Mouse (Mus musculus): ENCODE measurements around the gene Tmem50b.

GRCm38 (mm10) chr16:91546836-91547741 is 50.5 kb downstream of the Tmem50b start, which contains the start of gene Ifngr2:
- TF ChIP-seq CTCF (IDR thresholded peaks at IDR 0.05; ENCODE audit: borderline replicate concordance, insufficient read depth, low read depth, low read length) (no peak), POLR2A (IDR thresholded peaks at IDR 0.05; ENCODE audit: borderline replicate concordance, insufficient read depth, low read length) (0 out of 2 replicates have a peak, but pooled peaks have one; percentile 45)

Measured in cerebellum, adult 2 months (tissue).